Mouse (Mus musculus) heart, embryonic 14.5 days (tissue): ENCODE results near the gene Znrf2. TPM values are rescaled to one million over a fixed set of nuclear protein-coding genes. Genes with fewer than 3 reads are reported as not detected.
"Not testable (repeated sequence)": the region's sequence is repeated elsewhere in the genome, so short reads cannot be mapped to it uniquely, and the experiment has no call there.

Experiments used
- ATAC-seq: fragments of 200-750 bp; cut with Nextera tagmentation; 2 replicates; pipeline ENCODE4 v1.8.0; 2017; ENCODE audit warnings: low read depth, moderate TSS enrichment; ENCODE audit not compliant: insufficient number of reproducible peaks, insufficient read depth, low FRiP score
- H3K27ac ChIP-seq, 2 experiments: fragments of 200-500 bp in 1 of 2; fragments of 300-500 bp in 1 of 2; sonication (generic) in 1 of 2; replicated peaks in 1 of 2; 2 replicates each; pipeline ENCODE4 v1.5.1; 2012 to 2014; ENCODE audit warnings: low read depth in 2 of 2, low read length in 2 of 2, control low read depth in 1 of 2, mild to moderate bottlenecking in 1 of 2, mixed read lengths in 1 of 2; ENCODE audit not compliant: control insufficient read depth in 1 of 2, insufficient read depth in 1 of 2
- H3K27me3 ChIP-seq: fragments of 300-500 bp; sonication (generic); 2 replicates; pipeline ENCODE4 v1.6.1; 2014; ENCODE audit warnings: mild to moderate bottlenecking, low read length, control low read depth; ENCODE audit not compliant: control insufficient read depth, insufficient read depth
- H3K36me3 ChIP-seq: fragments of 300-500 bp; sonication (generic); 2 replicates; pipeline ENCODE4 v1.6.1; 2014; ENCODE audit warnings: mild to moderate bottlenecking, control low read depth, low read length, mixed read lengths; ENCODE audit not compliant: control insufficient read depth, insufficient read depth
- H3K4me1 ChIP-seq, 2 experiments: fragments of 200-500 bp in 1 of 2; fragments of 300-500 bp in 1 of 2; sonication (generic) in 1 of 2; 2 replicates each; pipeline ENCODE4 v1.6.1; 2012 to 2014; ENCODE audit warnings: low read length in 2 of 2, control low read depth in 1 of 2, mixed read lengths in 1 of 2; ENCODE audit not compliant: control insufficient read depth in 2 of 2, insufficient read depth in 2 of 2
- H3K4me2 ChIP-seq: fragments of 300-500 bp; sonication (generic); 2 replicates; pipeline ENCODE4 v1.6.1; 2014; ENCODE audit warnings: mild to moderate bottlenecking, low read length
- H3K4me3 ChIP-seq, 2 experiments: fragments of 200-500 bp in 1 of 2; fragments of 300-500 bp in 1 of 2; sonication (generic) in 1 of 2; 2 replicates each; pipeline ENCODE4 v1.5.1; 2012 to 2014; ENCODE audit warnings: low read length in 2 of 2, mild to moderate bottlenecking in 2 of 2, control low read depth in 1 of 2, low read depth in 1 of 2, moderate library complexity in 1 of 2; ENCODE audit not compliant: control insufficient read depth in 1 of 2, insufficient read depth in 1 of 2
- H3K9ac ChIP-seq: fragments of 300-500 bp; sonication (generic); 2 replicates; pipeline ENCODE4 v1.6.1; 2014; ENCODE audit warnings: mild to moderate bottlenecking, low read length
- H3K9me3 ChIP-seq: fragments of 300-500 bp; sonication (generic); 2 replicates; pipeline ENCODE4 v1.6.1; 2016; ENCODE audit warnings: low read length, control low read depth; ENCODE audit not compliant: control insufficient read depth
- WGBS: fragments of 180-500 bp; shearing (Covaris S2); extraction: QIAGEN DNeasy Blood & Tissue Kit; methylation state at CpG from one replicate; pipeline ENCODE4 v1.1.7; 2014; 5-methylcytosine and 5-hydroxymethylcytosine counted together
- polyA plus RNA-seq: library from polyadenylated mRNA; unstranded; fragments of >200 nt; fragmentation: Nextera tagmentation; extraction: Ambion mirVana; gene quantifications from 2 replicates; pipeline ENCODE4 v1.2.1, GENCODE M21; 2014

Znrf2 gene
- polyA plus RNA-seq, 1 experiment from 2014 or later = 3.8 TPM

DNA sequence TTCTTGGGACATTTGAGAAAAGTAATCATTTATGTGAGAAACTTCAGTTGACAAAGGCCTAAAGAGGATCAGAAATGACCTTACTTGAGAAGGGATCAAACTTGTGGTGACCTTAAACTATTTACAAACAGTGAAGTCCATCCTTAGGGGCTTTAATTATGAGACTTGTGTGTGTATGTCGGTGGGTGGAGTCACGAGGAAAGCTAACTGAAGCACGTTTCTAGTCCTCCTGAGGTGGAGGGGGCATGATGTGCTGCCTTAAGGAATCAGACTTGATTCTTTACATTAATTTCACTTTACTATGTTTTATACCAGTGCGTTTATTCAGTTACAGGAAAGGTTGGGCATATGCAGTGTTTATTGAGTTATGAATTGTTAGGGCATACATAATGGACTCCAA lies 2.6 kb downstream of the Znrf2 start:
- H3K27ac ChIP-seq = no peak overlapping the region
- peak overlapping the region in 1 of 2 experiments; percentile 8; a peak in 1 of 4 replicates for H3K4me3 ChIP-seq
- peak overlapping the region; percentile 35 for H3K4me2 ChIP-seq
- WGBS = 41% methylated on average over 4 of the region's 4 CpGs
- H3K9me3 ChIP-seq = no peaks in the 10 kb centered on the region
- no peak for ATAC-seq
- no peaks in the 10 kb centered on the region for H3K36me3 ChIP-seq
- H3K27me3 ChIP-seq = no peaks in the 10 kb centered on the region
- peaks cover 4 to 32% of the 10 kb centered on the region in 2 experiments for H3K4me1 ChIP-seq
- H3K9ac ChIP-seq = no peak overlapping the region

DNA sequence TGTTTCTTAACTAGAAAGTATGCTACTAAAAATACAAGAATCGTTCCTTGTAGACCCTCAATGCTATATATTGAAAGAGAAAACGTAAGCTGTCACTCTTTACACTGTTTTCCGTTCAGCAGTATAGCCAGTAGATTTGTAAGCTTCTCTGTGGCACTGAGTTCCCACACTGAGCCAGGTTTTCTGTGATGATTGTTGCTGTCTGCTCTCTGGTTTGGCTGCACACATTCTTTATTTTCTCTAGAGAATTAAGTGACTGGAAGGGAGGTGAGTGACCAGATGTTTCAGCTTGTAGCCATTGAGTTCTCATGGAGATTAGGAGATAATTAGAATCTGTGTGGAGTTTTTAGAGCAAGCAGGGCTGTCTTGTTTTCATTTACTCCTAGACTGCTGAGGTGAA lies 3.0 kb downstream of the Znrf2 start:
- H3K9ac ChIP-seq = no peak overlapping the region
- H3K4me3 ChIP-seq = no peak overlapping the region
- no peak for ATAC-seq
- peak overlapping the region; percentile 3; the same call in 1 of the 2 replicates for H3K4me2 ChIP-seq
- H3K4me1 ChIP-seq = peaks cover 4 to 32% of the 10 kb centered on the region in 2 experiments
- WGBS = 57% methylated on average over 3 of the region's 3 CpGs
- H3K27me3 ChIP-seq = no peaks in the 10 kb centered on the region
- H3K36me3 ChIP-seq = no peaks in the 10 kb centered on the region
- H3K27ac ChIP-seq = no peak overlapping the region
- H3K9me3 ChIP-seq = no peaks in the 10 kb centered on the region

DNA sequence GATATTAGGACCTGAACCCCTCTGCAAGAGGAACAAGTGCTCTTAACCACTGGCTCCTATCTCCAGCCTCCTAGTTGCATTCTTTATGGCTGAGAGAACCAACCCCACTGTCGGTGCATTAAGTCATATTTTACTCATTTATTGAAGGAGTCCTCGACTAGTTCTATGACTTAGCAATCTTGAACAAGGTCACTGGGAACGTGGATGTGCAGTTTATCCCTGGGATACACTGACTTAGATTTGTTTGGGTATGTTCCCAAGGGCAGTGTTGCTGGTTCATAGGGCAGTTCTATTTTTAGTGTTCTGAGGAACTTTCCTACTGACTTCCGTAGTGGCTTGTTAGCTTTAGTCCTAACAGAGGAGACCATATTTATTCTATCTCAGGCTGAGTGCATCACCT lies 5.6 kb downstream of the Znrf2 start:
- no peak overlapping the region for H3K4me3 ChIP-seq
- no peak for ATAC-seq
- H3K36me3 ChIP-seq = no peaks in the 10 kb centered on the region
- H3K4me2 ChIP-seq = 0 out of 2 replicates have a peak overlapping the region, but pooled peaks have one; percentile 18
- H3K27ac ChIP-seq = peak overlapping the region; percentile 36 to 49
- peaks cover 2 to 27% of the 10 kb centered on the region in 2 experiments; a peak in 2 of 4 replicates for H3K4me1 ChIP-seq
- H3K27me3 ChIP-seq = no peaks in the 10 kb centered on the region
- H3K9ac ChIP-seq = no peak overlapping the region
- no peaks in the 10 kb centered on the region for H3K9me3 ChIP-seq
- WGBS = 22% methylated on average over 4 of the region's 4 CpGs

DNA sequence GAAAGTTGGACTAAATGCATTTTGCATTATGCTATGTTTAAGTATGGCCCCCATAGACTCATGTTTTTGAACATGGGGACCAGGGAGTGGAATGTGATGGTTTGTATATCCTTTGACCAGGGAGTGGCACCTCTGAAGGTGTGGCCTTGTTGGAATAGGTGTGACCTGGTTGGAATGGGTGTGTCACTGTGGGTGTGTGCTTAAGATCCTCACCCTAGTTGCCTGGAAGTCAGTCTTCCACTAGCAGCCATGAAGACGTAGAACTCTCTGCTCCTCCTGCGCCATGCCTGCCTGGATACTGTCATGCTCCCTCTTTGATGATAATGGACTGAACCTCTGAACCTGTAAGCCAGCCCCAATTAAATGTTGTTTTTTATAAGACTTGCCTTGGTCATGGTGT lies 7.8 kb downstream of the Znrf2 start:
- H3K9ac ChIP-seq, H3K36me3 ChIP-seq: not testable (repeated sequence)
- 92% methylated on average over 2 of the region's 2 CpGs for WGBS

DNA sequence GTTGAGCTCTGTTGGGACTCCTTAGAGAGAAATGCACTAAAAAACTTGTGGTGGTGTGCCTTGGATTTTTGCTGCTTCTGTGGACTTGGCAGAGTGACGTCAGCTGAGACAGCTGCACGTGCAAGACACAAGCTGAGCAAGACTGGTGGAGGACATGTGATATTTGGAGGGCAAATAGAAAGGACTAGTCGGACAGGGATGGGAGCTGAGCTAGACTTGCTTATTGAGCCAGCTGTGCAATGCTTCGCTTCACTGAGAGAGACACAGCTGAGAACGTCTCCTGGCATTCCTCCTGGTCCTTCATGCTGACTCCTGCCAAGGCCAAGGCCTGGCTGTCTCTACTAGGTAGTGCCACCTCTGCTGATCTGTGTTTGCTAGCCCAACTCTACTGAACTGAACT lies 10.8 kb downstream of the Znrf2 start:
- no peak for ATAC-seq
- Histone ChIP-seq H3K9me3 (no peaks in the 10 kb centered on the region), H3K4me3 (no peak overlapping the region)

More for the DNA sequence above, 7.8 kb downstream of the Znrf2 start:
- not testable (repeated sequence) for H3K27me3 ChIP-seq, H3K4me3 ChIP-seq, ATAC-seq, H3K9me3 ChIP-seq, H3K4me2 ChIP-seq, H3K27ac ChIP-seq
- H3K4me1 ChIP-seq = peaks cover 2 to 22% of the 10 kb centered on the region in 2 experiments; a peak in 3 of 4 replicates

DNA sequence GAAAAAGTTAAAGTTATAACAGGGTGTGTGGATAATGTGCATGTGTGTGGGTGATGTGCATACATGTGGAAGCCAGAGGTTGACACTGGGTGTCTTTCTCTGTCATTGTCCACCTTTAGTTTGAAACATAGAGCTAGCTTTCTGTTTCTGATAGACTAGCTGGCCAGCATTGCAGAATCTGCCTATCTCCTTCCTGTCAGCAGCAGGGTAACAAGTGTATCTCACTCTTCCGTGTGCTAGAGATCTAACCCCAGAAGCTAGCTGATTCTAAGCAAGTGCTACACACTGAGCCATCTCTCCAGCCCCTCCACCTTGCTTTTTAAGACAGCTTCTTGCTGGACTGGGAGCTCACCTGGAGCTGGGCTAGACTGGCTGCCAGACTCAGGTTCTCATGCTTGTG lies 11.6 kb downstream of the Znrf2 start:
- Histone ChIP-seq H3K9ac (no peak overlapping the region), H3K4me2 (no peak overlapping the region), H3K36me3 (no peaks in the 10 kb centered on the region), H3K4me3 (no peak overlapping the region), H3K4me1 (peaks cover 4 to 14% of the 10 kb centered on the region in 2 experiments), H3K27me3 (no peaks in the 10 kb centered on the region), H3K9me3 (no peaks in the 10 kb centered on the region), H3K27ac (no peak overlapping the region)
- no peak for ATAC-seq
- 14% methylated on average over 1 of the region's 1 CpGs for WGBS

More for the DNA sequence above, 10.8 kb downstream of the Znrf2 start:
- no peaks in the 10 kb centered on the region for H3K27me3 ChIP-seq
- no peaks in the 10 kb centered on the region for H3K36me3 ChIP-seq
- peaks cover 4 to 15% of the 10 kb centered on the region in 2 experiments for H3K4me1 ChIP-seq
- no peak overlapping the region for H3K9ac ChIP-seq
- H3K27ac ChIP-seq = no peak overlapping the region
- no peak overlapping the region for H3K4me2 ChIP-seq
- 70% methylated on average over 5 of the region's 5 CpGs for WGBS

DNA sequence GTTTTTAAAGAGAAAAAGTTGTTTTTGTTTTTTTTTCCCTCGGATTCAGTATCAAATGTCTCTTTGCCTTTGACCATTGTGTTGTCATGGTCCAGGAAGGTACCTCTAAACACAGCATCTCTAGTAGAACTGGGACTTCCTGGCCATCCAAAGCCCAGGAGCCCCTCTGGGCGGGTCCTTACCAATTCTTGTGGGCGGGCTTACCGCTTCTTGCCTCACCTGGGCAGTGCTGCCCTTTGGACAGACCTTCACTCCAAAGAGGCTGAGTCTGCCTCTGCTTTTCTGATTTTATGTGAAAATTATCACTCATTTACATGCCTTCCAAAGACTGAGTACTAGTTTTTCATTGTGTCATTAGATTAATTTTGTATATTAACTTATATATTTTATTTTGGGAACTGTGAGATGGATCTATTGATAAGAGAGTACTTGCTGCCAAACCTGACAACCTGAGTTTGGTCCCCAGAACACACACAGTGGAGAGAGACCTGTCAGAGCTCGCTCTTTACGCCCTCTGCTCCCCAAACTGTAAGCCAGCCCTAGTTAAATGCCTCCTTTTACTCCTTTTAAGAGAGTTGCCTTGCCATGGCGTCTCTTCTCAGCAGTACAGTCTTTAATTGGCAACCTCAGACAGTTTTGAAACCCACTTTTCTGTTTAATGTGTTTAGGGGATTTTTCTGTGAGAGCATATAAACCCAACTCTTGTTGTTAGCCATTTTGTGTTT lies 13.5 kb downstream of the Znrf2 start:
- WGBS = 84% methylated on average over 7 of the region's 7 CpGs
- Histone ChIP-seq H3K36me3 (no peaks in the 10 kb centered on the region), H3K9ac (no peak overlapping the region), H3K4me3 (no peak overlapping the region), H3K27ac (no peak overlapping the region), H3K4me1 (peaks cover 4 to 14% of the 10 kb centered on the region in 2 experiments), H3K4me2 (no peak overlapping the region), H3K9me3 (no peaks in the 10 kb centered on the region), H3K27me3 (no peaks in the 10 kb centered on the region)
- no peak for ATAC-seq
